Mouse (Mus musculus) frontal cortex, postnatal 25 days (tissue): ENCODE data around the gene Adamts7.

ENCODE experiments used
- DNase-seq, 2 experiments: peaks; one replicate each; pipeline ENCODE4 v3.0.0; 2022; ENCODE audit warnings: low spot score in 2 of 2

The Adamts7 gene

DNA sequence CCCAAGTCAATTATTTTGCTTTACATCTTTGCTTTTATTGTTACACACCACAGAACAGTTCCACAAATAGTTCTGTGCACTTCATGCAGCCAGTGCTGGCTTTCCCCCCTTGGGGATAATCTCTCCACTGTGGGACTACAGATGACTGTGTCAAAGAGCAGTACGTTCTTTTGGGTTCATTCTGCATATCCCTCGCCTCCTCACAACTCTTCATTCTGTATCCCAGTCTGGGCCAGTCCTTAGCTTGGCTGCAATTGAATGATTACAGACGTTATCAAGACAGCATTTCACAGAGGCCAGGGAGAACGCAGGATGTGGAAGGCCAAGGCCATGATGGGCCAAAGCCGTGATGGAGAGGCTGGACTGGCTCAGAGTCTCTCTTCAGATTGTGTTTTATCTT lies 16.0 kb upstream of the Adamts7 start:
- no peak for DNase-seq

DNA sequence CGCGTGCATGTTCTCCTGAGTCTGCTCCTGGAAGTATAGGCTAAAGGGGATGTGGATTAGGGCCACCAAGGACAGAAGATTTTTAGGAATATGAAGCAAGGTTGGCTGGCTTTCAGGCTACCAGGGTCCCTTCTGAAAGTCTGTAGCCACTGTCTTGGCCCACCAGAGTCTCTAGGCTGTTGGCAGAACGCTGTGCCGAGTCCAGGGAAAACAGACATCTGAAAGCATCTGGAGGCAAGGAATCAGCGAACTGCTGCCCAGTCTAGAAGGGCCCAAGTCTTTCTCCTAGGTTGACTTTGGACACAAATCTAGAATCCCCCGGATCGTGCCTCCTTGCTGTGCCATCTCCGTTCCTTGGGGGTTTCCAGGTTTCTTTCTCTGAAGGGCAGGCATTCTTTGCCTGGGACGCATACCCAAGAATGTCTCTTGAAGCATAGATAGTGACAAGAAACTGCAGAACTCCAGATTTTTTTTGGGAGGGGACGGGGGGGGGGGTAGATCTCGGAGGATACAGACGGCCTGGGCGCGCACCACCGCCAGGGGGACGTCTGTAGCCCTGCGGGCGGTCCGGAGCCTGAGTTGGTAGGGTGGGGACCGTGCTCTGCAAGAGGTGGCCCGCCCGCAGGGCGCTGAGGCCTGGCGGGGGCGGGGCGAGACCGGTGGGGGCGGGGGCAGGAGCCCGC lies 485 bp upstream of the Adamts7 start:
- no peak for DNase-seq

DNA sequence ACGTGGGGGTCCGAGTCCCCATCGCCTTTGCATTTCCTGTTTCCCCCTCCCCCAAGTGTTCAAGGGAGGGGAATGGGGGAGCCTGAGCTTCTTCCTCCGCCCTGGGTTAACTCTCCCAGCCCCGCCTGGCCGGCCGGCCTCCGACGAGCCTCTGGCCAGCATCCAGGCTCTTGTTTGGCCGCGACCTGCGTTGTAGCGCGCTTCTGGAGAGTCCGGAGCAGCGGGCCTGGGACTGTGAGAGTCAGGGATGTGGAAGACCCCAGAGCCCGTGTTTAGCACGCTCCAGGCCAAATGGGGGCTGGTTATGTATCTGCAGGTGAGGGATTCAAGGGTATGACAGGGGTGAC lies 853 bp downstream of the Adamts7 start:
- DNase-seq, result no peak

DNA sequence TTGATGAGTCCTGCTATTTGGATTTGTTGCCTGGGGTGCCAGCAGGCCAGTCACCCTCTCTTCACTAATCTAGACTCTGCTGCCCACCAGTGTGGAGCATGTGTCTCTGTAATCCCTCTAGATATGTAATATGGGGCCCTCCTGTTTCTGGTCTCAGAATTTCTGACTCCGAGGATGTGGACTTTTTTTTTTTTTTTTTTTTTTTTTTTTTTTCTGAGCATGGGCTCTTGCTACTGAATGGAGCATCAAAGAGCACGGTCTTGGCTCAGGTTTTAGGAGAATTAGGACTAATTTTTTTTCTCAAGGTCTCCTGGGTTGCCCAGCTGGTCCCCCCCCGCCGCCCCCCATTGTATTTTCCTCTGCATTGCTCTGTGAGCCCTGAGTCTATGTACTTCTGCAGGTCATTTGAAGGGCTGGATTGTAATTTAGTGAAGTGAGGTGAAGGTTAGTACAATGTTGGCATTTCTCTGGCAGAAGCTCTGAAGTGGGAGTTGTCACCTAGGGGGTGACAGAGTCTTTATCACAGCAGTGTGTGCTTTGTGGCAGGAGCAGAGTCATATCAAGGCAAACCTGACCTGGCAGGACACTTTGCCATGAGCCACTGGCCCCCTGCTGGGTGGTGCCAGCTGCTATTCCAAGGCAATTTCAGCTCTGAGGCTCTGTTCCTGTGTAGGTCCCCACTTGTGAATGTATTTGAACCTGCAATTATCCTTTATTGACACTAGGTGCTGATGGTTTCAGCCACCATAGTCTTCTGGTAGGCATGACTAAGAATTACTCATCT lies 2.0 kb downstream of the Adamts7 start:
- no peak for DNase-seq

GRCm38 (mm10) chr9:90165590-90165989 lies 2.7 kb downstream of the Adamts7 start:
- DNase-seq, result no peak

- no peak for DNase-seq
These were observed 3.7 kb downstream of the Adamts7 start for GRCm38 (mm10) chr9:90166615-90167014.

- DNase-seq, result no peak
These were observed 7.1 kb downstream of the Adamts7 start for GRCm38 (mm10) chr9:90169965-90170364.

- no peak for DNase-seq
These were observed 8.6 kb downstream of the Adamts7 start for GRCm38 (mm10) chr9:90171421-90171820.

DNA sequence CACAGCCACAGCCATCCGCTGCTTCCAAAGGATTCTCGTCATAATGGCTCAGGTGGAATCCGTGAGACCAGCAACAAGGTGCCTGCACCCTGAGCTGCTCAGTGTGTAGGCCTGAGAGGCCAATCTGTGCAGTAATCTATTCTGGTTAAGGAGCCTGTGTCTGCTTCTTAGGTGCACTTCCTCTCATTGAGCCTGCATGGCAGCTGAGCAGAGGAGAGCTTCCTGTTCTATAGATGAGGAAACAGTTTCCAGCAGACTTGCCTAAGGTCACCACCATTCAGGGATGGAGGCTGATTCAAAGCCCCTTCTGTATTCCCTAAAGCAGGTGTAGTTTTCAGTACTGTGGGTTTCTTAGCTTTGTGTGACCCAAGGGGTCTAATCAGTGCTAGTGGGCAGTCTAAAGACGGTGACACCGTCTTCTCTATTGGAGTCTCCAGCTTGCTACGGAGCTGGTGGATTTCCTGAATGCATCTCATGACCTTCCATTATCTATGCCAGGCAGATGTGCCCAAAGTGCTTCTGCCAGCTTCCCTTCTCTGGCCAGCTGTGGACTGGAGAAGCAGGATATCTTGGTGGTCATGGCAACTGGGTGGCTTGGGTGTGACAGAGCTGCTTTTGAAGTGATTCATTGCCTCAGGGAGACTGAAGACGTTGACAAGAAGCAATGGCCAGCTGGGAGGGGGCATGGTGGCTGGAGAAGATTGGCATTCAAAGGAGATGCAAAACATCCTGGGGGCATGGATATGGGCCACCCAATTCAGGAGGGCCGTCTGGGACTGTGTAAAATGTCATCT lies 9.9 kb downstream of the Adamts7 start:
- DNase-seq, result no peak

DNA sequence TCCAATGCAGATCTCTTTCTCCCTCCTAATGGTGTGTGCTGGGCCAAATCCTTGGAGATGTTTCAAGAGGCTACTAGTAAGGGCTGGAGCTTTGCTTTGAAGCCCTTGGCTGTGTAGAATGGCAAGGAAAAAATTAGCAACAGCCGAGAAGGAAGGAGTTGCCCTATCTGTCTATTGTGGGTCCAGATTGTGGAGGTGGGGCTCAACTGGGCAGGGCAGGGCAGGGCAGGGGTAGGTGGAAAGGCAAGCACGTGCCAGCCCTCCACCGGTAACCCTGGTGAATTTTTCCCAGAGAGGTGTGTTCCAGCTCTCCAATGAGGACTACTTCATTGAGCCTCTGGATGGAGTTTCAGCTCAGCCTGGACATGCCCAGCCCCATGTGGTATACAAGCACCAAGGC lies 10.5 kb downstream of the Adamts7 start:
- DNase-seq, result no peak

DNA sequence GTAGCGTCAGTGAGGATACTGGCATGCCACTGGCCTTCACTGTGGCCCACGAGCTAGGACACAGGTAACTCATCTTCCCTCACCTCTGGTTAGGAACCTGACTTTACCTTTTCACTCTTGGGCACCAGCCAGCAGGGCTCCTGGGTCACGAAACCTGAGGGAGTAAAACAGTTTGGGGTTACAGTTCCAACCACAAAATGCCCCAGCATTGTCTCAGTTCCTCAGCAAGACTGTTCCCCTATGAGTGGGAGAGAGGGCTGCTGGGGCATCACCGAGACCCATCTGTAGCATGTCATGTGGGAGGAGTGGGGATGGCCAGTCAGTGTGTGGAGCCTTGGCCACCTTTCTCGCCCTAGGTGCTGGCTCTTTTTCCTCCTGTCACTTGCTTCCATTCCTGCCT lies 16.5 kb downstream of the Adamts7 start:
- DNase-seq, result no peak

GRCm38 (mm10) chr9:90181656-90182388 lies 19.0 kb downstream of the Adamts7 start:
- no peak for DNase-seq

GRCm38 (mm10) chr9:90182636-90183421 lies 20.0 kb downstream of the Adamts7 start:
- DNase-seq, result no peak

- DNase-seq, result no peak
These were observed 20.7 kb downstream of the Adamts7 start for GRCm38 (mm10) chr9:90183550-90183949.

GRCm38 (mm10) chr9:90184116-90184515 lies 21.2 kb downstream of the Adamts7 start:
- DNase-seq, result no peak

DNA sequence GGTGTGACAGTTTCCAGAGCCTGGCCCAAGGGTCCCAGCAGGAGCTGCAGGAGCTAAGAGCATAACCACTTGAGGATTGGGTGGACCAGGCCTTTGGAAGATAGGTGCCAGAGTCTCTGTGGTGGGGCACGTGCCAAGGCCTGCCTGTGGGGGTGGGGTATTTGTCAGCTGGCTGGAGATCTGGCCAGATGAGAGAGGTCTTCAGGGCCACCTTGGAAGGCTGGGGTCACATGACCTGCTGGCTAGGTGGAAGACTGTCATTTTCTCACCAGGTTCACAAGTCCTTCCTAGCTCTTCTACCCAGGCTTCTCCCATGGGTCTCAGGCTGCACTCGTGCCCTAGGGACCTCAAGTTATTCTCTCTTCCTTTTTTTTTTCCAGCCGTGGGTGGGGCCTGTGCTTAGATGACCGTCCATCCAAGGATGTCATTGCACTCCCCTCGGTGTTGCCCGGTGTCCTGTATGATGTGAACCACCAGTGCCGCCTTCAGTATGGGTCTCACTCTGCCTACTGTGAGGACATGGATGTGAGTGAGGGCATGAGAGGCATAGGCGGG lies 22.6 kb downstream of the Adamts7 start:
- DNase-seq, result no peak

DNA sequence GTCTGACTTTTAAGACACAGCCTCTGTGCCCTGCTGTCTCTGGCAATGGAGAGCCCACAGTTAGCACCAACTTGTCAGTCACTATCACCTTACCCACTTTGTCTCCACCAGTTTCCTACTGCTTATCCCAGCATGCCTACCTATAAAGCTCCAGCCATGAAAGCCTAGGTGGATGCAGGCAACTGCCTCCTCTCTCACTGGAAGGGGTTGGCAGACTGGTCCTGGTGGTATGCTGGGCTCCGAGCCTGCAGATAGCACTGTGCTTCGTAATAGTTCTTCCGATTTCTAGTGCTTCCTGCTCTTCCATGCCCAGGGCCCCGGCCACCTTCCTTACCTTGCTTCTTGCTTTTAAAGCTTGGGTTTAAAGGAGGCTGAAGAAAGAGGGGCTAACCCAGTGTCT lies 26.0 kb downstream of the Adamts7 start:
- no peak for DNase-seq

GRCm38 (mm10) chr9:90189391-90189790 lies 26.5 kb downstream of the Adamts7 start:
- DNase-seq, result no peak

GRCm38 (mm10) chr9:90195000-90195399 lies 32.1 kb downstream of the Adamts7 start:
- no peak for DNase-seq

- DNase-seq, result no peak
These were observed 33.4 kb downstream of the Adamts7 start for GRCm38 (mm10) chr9:90196262-90196661.

DNA sequence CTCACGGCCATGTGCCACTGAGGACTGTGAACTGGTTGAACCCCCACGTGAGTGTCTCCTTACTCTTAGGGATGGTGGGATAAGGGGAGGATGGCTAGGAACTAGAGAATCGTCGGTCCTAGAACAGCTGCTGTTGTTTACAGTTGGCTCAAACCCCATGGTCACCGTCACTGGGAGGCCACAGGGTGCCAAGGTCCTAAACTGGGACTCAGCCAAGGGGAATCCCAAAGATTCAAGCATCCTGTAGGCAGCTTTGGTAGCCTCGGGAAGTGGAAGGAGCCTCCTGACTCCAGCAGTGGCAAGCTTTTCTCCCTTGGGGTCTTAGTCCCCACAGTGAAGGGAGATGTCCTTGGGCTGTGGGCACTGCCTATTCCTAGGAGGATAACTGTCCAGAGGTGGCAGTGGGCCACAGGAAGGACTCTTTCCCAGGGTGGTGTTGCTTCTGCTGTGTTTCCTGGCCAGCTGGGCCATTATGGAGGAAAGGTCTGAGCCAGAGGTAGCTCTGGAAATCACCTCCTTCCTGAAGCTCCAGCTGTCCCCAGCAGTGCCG lies 34.3 kb downstream of the Adamts7 start:
- no peak for DNase-seq
